Mouse (Mus musculus): ENCODE measurements around the gene Ier5. TPM values are rescaled to one million over a fixed set of nuclear protein-coding genes. Genes with fewer than 3 reads are reported as not detected.

Gene Ier5
- polyA plus RNA-seq, 1 experiment, result 21.1 TPM

DNA sequence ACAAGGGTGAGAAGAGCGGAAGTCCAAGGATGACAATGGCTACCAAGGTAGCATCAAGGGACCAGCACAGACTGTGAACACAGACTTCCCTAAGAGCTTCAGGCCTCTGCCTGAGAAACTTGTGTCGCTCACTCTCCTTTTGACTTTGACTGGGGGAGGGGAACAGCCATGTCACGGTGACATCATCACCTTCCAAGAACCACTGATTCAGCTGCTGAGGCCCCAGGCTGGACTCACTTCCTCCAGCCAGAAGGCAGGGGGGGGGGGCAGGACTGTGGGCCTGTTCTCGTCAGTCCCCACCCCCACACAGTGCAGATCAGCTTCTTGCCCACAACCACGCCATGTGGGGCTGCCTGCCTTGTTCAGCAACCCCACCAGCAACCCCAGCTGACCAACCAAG is 49.3 kb downstream of the Ier5 start:
- no peaks in the 10 kb centered on the region for H3K79me2 ChIP-seq (ENCODE audit: control insufficient read depth, insufficient read depth)
- no peak overlapping the region for H3ac ChIP-seq (ENCODE audit: control insufficient read depth, insufficient read length)
- peak overlapping the region; percentile 78 for H3K4me2 ChIP-seq (ENCODE audit: low read depth)
- TF ChIP-seq E2F4 (IDR thresholded peaks at IDR 0.05; ENCODE audit: insufficient read depth) (no peak), MAX (IDR thresholded peaks at IDR 0.05; ENCODE audit: low read depth) (no peak), POLR2AphosphoS2 (IDR thresholded peaks at IDR 0.05; ENCODE audit: insufficient read length, low read depth) (peak; percentile 39), REST (IDR thresholded peaks at IDR 0.05; ENCODE audit: insufficient read depth, insufficient read length) (no peak), TCF12 (IDR thresholded peaks at IDR 0.05; ENCODE audit: insufficient read depth, poor library complexity, severe bottlenecking) (no peak), USF1 (IDR thresholded peaks at IDR 0.05; ENCODE audit: low read depth) (no peak), POLR2A (IDR thresholded peaks at IDR 0.05; ENCODE audit: insufficient read length, low read depth) (peak; percentile 55), TCF3 (IDR thresholded peaks at IDR 0.05; ENCODE audit: insufficient read length, low read depth) (no peak), SRF (IDR thresholded peaks at IDR 0.05; ENCODE audit: control insufficient read depth, insufficient read length, low read depth) (no peak), CEBPB (IDR thresholded peaks at IDR 0.05; ENCODE audit: insufficient read depth, poor library complexity, severe bottlenecking) (no peak), MYOD1 (IDR thresholded peaks at IDR 0.05; ENCODE audit: control insufficient read depth in 1 of 3, insufficient read length in 2 of 3, low read depth in 2 of 3) (peak in 2 of 3 experiments; percentile 21 to 53), MYOG (IDR thresholded peaks at IDR 0.05; ENCODE audit: control insufficient read depth in 1 of 3, insufficient read depth in 1 of 3, insufficient read length in 2 of 3, low read depth in 2 of 3) (peak in 2 of 3 experiments; percentile 4 to 44)
- H3K4me3 ChIP-seq, result no peak overlapping the region
- H3K36me3 ChIP-seq (ENCODE audit: control insufficient read depth, insufficient read depth), result no peaks in the 10 kb centered on the region
- H3K27me3 ChIP-seq (ENCODE audit: control insufficient read depth, insufficient read depth, insufficient read length), result no peaks in the 10 kb centered on the region

DNA sequence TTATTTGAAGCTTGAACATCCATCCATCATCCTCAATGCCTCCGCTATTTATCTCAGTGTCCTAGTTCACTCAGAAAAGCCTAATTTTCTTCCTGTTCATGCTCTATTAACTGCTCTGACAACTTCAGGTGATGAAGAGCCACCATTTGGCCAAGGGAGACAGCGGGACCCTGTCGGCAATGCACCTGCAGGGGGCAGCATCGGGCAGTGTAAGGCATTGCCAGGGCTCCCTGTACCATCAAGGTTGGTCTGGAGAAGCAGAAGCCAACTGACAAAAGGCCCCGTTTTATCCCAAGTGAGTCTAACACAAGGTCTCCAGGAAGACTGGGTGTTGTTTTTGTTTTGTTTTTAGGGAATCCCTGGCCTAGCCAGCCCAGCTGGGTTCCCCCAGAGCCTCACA is 50.5 kb downstream of the Ier5 start:
- no peaks in the 10 kb centered on the region for H3K27me3 ChIP-seq (ENCODE audit: control insufficient read depth, insufficient read depth, insufficient read length)
- TF ChIP-seq TCF12 (IDR thresholded peaks at IDR 0.05; ENCODE audit: insufficient read depth, poor library complexity, severe bottlenecking) (no peak), MYOD1 (IDR thresholded peaks at IDR 0.05; ENCODE audit: control insufficient read depth in 1 of 3, insufficient read length in 2 of 3, low read depth in 2 of 3) (no peak), E2F4 (IDR thresholded peaks at IDR 0.05; ENCODE audit: insufficient read depth) (no peak), SRF (IDR thresholded peaks at IDR 0.05; ENCODE audit: control insufficient read depth, insufficient read length, low read depth) (no peak), MYOG (IDR thresholded peaks at IDR 0.05; ENCODE audit: control insufficient read depth in 1 of 3, insufficient read depth in 1 of 3, insufficient read length in 2 of 3, low read depth in 2 of 3) (no peak), CEBPB (IDR thresholded peaks at IDR 0.05; ENCODE audit: insufficient read depth, poor library complexity, severe bottlenecking) (no peak), MAX (IDR thresholded peaks at IDR 0.05; ENCODE audit: low read depth) (no peak), TCF3 (IDR thresholded peaks at IDR 0.05; ENCODE audit: insufficient read length, low read depth) (no peak), USF1 (IDR thresholded peaks at IDR 0.05; ENCODE audit: low read depth) (no peak), REST (IDR thresholded peaks at IDR 0.05; ENCODE audit: insufficient read depth, insufficient read length) (no peak), POLR2A (IDR thresholded peaks at IDR 0.05; ENCODE audit: insufficient read length, low read depth) (no peak), POLR2AphosphoS2 (IDR thresholded peaks at IDR 0.05; ENCODE audit: insufficient read length, low read depth) (no peak)

More for the DNA sequence above, 50.5 kb downstream of the Ier5 start:
- Histone ChIP-seq H3ac (ENCODE audit: control insufficient read depth, insufficient read length) (no peak overlapping the region), H3K79me2 (ENCODE audit: control insufficient read depth, insufficient read depth) (no peaks in the 10 kb centered on the region), H3K4me2 (ENCODE audit: low read depth) (peak overlapping the region; percentile 31), H3K36me3 (ENCODE audit: control insufficient read depth, insufficient read depth) (no peaks in the 10 kb centered on the region), H3K4me3 (no peak overlapping the region)

Other genes starting within 250 kb of the Ier5 start
- gene Cacna1e, start 215.1 kb downstream of the Ier5 start, polyA plus RNA-seq (2012; fragmentation: generic; extraction: Trizol), result not detected
- gene Mr1, start 47.2 kb upstream of the Ier5 start, polyA plus RNA-seq (2012; fragmentation: generic; extraction: Trizol), result 3.9 TPM
- gene Stx6, start 59.1 kb upstream of the Ier5 start, polyA plus RNA-seq (2012; fragmentation: generic; extraction: Trizol), result 26.0 TPM
- 11.1 TPM for gene BC034090, start 144.8 kb upstream of the Ier5 start, polyA plus RNA-seq (2012; fragmentation: generic; extraction: Trizol)

Data from myocyte (in vitro differentiated cells).